In genomic region chr10:5194081-5194670, GRCm38 (mm10) we compare ENCODE assay signal across 8 mouse cellular contexts.
DNase-seq lines count a peak whose midpoint lies in the region; ATAC-seq lines count a peak whose summit lies in the region.

No protein-coding gene starts in this region.

- H3K4me2 ChIP-seq in hindbrain, embryonic 16.5 days (ENCODE audit: low read length), result peak overlapping the region; percentile 87

- H3K4me1 ChIP-seq in hindbrain, embryonic 16.5 days (ENCODE audit: control insufficient read depth, insufficient read depth, low read depth, low read length), result peaks cover 2% of the 10 kb centered on the region; the same call in 1 of the 2 replicates

- ATAC-seq in common myeloid progenitor, adult 5-6 weeks (replicated peaks; ENCODE audit: low read depth, poor library complexity, severe bottlenecking), result peak; percentile 78
- ATAC-seq in hindbrain, embryonic 16.5 days, result peak; percentile 93
- peak; percentile 62 for ATAC-seq in megakaryocyte, adult 5-6 weeks (ENCODE audit: poor library complexity, severe bottlenecking)

- 0% methylated on average over 13 of the region's 13 CpGs for WGBS in hindbrain, embryonic 16.5 days

- H3K9ac ChIP-seq in hindbrain, embryonic 16.5 days (ENCODE audit: low read depth, low read length), result peak overlapping the region; percentile 76

- peak overlapping the region; percentile 58 for H3K4me3 ChIP-seq in hindbrain, embryonic 16.5 days (ENCODE audit: low read length)

- peak overlapping the region; percentile 91 for H3K27ac ChIP-seq in hindbrain, embryonic 16.5 days (ENCODE audit: low read depth, low read length)

- H3K27me3 ChIP-seq in hindbrain, embryonic 16.5 days (replicated peaks; ENCODE audit: control insufficient read depth, insufficient read depth, low read length), result no peaks in the 10 kb centered on the region

- H3K9me3 ChIP-seq in hindbrain, embryonic 16.5 days (ENCODE audit: control insufficient read depth, low read length), result no peaks in the 10 kb centered on the region

- peak; percentile 33 to 46 for DNase-seq in kidney, adult 8-10 months
- no peak for DNase-seq in kidney, adult 11 months
- DNase-seq in adrenal gland, postnatal 36 days, result no peak
- no peak for DNase-seq in cerebellum, adult 8-10 months
- DNase-seq in urinary bladder, postnatal 36 days (ENCODE audit: low spot score in 2 of 2), result no peak

- no peaks in the 10 kb centered on the region for H3K36me3 ChIP-seq in hindbrain, embryonic 16.5 days (ENCODE audit: control insufficient read depth, insufficient read depth, low read length)

Comparison
In these comparisons a context has a peak if more than half of its experiments do, and no peak if none do; other contexts are left out.
1. DNase-seq: peak in kidney, adult 8-10 months (2 of 2); none in kidney, adult 11 months (single experiment), adrenal gland, postnatal 36 days (0 of 2), cerebellum, adult 8-10 months (single experiment) and urinary bladder, postnatal 36 days (0 of 2).
2. Peak in every context shown above with its lines, with median percentiles within 50 percentile points of each other: ATAC-seq.